Mouse (Mus musculus): ENCODE results near the gene Pax8.

Pax8 gene

DNA sequence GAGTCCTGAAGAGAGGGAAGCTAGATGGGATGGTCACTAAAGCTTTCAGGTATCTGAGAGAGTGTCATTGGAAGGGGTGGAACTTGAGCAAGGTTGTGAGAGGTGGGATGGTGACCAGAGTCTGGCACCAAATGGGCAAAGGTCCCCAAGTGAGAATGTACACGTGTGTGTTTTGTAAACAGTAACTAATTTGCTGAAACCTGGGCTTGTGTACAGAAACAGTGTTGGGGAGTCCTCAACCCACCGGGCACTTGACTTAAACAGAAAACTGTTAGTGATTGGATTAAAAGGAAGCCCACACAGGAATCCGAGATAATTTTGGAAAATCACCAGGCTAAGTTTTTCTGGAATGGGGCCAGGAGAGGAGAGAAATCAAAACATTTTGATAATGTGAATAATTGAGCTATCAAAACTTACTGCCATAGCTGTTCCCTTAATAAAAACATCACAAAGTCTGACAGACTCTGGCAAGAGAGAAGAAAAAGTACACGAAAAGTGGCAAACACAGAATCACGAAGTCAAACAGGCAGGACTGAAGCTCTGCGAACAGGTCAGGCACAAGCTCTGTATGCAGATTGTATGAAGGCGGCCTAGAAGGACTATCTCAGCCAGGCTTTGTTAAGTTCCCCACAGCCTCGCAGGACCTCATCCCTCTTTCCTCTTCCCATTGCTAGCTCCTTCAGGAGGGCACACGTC lies 15.1 kb downstream of the Pax8 start:
- DNase-seq: peak; percentile 56

DNA sequence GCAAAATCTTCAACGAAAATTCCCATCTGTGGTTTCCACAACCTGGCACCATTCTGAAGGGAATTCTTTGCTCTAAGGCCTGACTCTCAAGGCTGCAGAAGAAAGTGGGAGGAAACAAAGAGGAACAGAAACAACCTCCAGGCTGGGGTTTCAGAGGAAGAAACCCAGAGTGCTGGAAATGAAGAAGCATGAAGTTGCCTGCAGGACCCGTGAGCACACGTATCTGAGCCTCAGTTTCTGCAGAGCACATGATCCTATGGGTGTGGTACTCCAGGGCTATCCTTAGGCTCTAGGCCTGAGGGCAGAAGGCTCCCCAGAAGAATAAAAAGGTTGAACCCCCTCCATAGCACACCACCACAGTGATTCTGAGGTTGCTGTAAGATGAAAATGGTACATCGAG lies 18.6 kb downstream of the Pax8 start:
- DNase-seq: peak; percentile 61

DNA sequence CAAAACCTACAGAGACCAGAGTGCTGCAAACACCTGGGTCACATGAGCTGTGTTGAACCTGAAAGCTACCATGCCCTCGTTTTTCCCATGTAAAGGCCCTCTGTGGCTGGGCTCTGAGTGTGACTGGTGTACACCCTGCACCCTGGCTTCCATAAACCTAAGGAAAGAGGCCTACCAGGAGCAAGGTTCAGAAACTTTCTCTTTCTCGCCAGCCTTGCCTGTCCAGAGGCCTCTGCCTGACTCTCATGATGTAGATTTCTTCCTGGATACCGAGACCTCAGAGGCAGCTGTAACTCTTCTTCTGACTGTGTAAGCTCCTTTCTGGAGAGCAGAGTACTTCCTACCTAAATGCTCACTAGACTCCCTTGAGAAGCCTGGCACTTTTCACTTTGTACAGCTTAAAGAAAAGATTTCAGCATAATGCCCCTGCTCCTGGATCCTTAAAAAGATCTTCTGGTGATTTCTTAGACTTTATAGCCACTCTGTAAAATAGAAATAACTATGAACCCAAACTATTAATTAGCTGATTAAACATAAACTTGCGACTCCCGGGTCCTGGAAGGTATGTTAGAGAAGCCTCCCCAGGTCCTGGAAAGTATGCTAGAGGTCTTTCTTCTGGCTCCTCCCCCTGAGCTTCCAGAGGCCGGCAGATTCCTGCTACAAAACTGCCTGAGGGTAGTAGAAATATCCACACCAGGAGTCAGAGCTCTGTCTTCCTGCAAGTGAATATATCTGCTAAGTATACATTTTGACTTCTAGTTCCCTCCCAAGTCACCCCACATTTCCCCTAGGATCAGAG lies 20.1 kb downstream of the Pax8 start:
- no peak for DNase-seq

DNA sequence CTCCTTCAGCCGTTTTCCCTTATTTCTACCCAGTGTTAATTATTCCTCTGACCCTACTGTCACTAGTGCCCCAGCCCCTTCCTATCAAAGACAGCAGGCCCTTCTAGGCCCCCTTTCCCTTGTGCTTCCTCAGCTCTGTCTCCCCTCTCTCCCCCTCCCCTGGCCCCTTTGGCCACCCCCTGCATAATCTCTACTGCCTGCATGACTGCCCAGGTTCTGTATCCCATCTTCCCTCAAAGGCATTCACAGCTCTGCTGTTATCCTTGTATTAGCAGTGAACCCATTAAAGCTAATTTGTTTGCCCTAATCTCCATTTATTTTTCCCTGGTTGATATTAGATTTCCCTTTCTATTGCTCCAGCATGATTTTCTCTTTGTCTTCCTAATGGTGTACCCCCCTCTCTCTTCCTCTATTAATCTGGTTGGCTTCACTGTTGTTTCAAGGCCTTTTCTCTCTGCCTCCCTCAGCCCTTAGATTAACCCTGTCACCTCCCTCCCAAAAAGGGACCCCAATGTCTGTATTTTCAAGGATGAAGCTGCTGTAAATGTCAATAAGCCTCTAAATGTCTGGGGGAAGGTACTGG lies 20.9 kb downstream of the Pax8 start:
- no peak for DNase-seq

DNA sequence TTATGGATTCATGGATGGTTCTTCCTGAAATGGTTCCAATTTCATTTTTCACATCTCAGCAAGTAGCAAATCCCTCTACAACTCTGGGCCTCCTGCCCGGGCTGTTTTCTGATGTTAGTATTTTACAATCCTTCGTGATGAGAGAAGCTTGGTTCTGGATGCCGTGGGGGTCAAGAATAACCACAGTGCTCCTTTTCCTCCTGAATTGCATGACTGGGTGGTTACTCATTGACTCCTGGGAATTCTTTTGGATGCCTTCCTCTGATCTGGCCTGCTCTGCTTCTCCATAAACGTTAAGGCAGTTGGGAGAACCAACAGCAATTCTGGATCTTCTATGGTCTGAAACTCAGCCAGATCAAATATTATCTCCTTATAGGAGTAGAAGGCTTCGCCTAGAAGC lies 22.2 kb downstream of the Pax8 start:
- DNase-seq: peak; percentile 94

DNA sequence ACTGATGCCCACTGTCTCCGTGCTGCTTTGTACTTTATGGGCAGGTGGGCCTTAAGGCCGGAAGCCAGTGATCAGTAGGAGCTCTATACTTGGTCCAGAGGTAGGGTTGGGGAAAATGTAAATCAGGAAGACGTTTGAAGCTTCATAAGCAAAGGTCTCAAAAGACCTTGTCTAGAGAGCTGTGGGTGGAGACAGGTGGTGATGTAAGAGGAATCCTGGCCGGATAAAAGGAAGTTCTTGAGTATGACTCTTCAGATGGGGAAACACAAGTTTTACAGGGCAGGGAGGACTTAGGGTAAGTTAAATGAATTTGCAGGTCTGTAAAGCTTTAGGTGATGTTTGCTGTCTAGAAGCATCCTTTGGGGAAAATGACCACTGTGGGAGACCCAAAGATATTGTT lies 26.3 kb downstream of the Pax8 start:
- DNase-seq: no peak

DNA sequence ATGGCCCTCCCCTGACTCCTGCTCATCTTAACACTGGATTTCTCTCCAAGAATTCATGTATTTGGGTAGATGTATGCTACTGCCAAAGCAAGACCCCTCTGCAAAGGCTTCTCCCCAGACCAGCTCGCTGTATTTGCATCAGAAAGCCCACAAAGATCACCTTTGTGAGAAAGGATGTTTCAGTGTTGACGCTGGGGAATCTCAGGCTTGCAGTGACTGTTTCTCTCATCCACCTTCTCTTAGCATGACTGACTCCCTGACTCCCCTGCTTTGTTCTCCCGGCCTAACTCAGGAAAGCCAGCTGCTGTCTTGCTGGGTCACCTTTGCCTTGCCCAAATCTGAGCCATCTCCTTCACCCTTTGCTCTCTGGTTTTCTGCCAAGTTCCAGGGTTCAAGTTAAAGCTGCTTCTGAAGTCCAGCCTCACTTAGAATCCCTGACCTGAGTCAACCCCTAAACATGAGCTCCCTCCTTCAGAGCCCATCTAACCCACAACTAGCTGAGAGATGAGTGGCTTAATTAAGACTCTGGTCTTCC lies 32.1 kb downstream of the Pax8 start:
- peak; percentile 66 for DNase-seq

DNA sequence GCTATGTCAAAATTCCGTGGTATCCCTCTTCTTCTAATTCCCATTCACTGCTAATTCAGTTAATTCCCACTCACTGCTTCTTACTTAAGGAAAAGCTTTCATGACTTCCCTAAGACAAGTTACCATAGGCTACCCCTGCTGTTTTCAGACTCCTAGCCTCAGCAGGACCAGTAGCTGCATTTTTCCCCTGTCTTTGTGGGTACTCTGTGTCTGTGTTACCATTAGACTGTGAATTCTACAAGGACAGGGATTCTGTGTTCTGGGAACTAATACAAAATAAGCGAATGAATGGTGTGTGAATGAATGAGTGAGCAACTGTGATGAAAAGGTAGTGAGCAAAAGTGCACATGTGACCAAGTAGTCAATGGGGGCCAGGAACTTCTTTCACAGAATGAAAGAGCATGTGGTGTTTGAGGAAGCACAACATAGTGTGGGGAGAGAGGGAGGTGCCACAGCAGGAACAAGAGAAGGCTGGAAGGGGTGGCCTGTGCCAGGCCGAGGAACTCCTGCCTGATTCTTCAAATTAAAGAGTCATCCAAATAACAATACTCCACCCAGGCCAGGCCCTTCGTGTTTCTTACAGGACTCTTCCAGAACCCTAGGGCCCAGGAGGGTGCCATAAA lies 33.0 kb downstream of the Pax8 start:
- peak; percentile 36 for DNase-seq

DNA sequence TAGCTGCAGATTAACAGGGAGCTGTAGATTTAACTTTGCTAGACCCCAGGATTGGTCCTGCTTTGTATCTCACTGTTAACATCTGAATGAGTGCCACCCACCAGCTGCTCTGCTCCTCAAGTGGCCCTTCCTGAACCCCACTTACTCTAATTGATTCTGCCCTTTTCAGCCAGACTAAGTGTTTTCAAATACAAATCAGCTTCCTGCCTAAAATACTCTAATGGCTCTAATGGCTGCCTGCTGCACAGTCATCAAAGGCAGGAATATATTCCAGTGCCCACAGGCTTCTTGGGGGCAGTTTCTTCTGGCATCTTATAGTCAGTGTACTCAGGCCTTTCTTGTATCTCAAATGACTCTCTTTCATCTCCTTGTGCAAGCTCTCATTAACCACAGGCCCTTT lies 33.5 kb downstream of the Pax8 start:
- DNase-seq: peak; percentile 73

DNA sequence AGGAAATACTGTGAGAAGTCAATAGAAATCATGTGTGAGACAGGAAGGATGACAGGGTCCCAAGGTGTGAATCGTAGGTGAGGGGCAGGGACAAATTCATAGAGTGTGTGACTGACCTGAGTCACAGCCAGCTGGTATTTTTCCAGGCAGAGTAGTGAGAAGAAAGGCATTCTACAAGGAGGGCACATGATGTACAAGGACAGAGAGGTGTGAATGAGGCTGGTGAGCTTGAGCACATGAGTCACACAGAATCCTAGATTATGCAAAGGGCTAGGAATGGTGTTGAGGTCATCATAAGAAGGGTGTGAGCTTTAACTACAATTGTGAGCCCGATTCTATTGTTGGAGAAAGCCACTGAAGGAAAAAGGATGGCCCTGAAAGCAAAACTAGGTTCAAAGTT lies 35.3 kb downstream of the Pax8 start:
- peak; percentile 79 for DNase-seq

DNA sequence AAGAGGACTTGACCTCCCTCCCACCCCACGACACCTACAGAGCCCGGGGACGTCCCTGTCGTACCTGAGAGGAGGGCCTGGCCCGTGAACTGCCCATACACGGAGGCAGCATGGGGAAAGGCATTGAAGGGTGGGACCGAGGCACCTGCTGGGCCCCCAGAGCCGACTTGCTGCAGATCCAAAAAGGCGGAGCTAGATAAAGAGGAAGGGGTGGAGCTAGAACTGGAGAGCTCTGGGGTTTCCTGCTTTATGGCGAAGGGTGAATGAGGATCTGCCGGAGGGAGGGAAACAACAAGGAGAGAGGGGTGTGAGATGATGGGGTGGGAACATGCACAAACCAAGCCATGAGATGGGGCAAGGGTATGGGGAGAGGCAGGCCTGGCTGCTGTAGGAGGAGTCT lies 39.7 kb downstream of the Pax8 start:
- peak; percentile 84 for DNase-seq

DNA sequence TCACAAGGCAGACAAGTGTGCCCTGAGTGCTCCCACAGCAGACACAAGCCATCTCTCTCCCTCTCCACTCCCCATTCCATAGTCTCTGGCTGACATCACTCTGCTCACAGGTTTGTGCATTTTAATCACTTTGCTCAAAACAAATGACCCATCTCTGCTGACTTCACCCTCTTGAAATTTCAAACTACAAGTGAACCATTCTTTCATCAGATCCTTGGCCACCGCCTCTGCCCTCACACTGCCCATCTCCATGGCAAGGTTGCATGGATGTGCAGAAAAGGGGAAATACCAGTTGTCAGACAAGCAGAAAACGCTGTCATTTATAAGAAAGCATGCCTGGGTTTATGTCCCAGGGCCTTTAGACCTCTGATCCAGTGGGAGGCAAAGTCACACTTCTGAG lies 40.7 kb downstream of the Pax8 start:
- DNase-seq: peak; percentile 59

DNA sequence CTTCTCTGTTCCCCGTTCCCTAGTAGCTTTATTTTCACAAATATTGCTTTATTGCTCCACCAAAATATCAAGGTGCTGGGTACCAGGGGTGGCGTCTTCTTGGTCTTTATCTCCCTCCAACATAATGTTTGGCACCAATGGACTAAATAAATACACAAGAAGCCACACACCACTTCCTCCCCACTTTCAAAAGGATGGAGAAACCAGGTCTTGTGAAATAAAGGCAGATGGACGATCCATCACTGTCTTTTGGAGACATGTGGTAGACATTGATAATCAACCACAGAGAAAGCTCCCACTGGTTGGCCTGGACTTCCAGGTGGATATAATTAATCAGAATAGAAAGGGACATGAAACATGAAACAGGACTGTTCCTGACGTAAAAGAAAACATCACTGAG lies 45.6 kb downstream of the Pax8 start:
- DNase-seq: no peak

DNA sequence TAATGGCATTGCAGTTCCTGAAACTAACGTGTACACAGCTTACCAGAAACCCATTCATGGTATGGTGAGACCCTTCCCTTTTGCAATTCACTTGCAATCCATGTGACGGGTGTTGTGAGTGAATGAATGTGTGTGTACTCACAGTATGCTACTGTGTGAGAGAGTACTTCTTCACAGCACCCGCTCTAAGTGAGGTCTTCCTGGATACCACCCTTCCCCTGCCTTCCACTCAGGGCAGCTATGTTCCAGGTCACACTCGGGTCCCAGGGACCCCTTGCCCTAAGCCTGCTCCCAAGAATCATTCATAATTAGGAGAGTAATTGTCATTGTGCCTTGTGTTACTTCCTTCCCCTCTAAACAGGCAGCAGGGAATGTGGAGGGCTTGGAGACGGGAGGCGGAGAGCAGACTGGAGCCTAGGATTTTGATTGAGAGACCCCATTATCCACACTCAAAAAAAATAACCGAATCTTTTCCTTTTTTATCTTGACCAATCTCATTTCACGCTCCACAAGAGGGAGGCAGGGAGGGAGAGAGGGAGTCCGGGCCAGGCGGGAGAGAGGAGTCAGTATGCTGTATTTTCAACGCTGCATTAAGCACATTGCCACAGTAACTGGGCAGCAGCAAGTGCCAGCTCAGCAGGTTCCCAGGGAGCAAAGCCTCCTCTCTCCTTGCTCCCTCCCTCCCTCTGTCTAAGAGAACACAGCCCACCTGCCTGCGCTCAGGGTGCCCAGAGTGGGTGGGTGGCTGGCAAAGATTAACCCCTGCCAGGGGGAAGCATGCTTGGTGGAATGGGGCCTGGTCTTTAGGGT lies 47.3 kb downstream of the Pax8 start:
- peak; percentile 75 for DNase-seq

DNA sequence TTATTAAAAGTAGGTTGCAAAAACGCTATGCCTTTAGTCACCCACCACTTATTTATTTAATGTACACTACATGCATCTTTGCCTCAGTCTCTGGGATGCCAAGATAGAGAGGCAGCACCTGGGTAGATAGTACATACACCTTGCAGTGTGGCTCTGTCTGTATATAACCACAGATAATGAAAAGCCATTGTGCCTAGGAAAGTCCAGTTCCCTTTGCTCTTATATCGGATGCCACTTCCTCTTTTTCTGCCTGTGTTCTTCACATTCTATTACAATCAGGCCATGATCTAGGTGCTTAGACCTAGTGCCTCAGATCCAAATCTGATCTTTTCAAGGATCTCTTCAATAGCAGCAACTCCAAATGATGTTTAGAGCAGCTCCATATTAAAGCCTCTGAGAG lies 49.8 kb downstream of the Pax8 start:
- DNase-seq: peak; percentile 13

DNA sequence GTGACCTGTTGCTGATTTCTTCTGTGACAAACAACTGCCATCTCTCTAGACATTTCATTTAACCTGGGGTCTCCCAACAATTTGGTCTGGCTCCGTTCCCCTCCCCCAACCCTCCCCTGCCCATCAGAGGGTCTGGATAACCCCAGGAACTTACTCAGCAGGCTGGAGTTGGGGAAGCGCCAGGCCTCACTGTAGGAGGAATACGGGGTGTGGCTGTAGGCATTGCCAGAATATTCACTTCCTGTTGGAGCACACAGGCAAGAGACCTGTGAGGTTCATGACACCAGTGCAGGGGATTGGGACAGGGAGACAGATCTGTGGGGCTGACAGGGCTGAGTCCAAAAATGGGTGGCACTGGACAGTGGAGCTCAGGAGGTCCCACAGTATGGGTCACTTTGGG lies 52.6 kb downstream of the Pax8 start:
- DNase-seq: no peak

DNA sequence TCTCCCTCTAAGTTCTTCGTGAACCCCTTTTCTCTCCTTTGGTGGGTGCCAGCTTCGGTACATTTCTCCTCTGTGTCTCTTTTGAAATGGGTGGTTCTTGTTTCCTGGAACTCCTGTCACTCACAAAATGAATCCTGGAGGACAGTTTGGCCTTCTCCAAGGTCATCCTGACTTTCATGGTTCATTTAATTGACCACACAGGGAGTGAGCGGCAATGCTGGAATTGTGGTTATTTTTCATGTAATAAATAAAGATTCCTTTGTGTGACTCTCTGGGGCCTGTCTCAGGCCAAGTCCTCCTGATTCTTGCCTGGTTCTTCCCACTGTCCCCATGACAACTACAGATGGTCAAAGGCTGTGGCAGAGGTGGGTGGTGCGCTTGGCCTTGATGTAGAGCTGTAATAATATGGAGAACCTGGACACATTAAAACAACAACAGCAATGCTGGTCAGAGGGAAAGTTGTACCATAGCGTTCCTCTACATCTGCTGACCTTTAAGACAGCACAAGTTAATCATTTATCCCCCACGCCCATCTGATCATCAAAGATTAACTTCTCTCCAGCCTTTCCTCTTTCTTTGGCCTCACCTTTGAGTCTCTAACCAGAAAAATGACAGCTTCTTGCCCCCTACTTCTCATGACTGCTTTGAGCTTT lies 54.1 kb downstream of the Pax8 start:
- no peak for DNase-seq

DNA sequence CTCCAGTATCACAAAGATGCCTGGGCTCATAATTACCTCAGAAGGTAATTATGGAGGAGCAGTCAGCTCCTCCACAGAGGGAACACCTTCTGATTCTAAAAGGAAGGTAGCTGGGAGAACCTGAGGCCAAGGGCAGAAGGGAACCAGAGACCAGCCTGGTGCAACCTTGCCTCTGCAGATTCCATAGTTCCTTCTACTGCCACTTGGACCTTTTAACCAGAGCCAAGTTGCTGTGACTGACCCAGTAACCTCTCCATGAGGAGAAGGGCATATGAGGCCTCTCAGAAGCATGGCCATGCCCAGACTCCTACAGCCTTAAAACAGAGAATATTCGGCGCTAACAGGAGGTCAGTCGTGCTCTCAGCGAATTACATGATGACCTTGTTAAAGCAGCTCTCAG lies 57.8 kb downstream of the Pax8 start:
- DNase-seq: peak; percentile 61

DNA sequence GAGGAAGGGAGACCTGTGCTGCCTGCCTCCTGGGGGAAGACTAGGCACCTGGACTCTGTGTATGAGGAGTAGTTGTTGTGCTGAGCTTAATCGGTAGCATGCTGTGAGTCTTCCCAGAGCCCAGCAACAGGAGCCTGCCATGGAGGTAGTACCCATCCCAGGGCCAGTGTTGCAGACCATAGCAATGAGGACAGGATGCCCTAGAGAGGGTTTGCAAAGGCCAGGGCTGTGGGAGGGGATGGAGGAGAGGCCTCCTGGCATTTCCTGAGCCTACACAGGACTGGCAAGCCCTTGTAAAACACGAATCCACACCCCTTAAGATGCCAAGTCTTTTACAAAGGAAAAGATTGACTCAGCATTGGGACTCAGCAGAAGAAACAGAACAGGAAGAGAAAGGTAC lies 58.3 kb downstream of the Pax8 start:
- DNase-seq: peak; percentile 62

DNA sequence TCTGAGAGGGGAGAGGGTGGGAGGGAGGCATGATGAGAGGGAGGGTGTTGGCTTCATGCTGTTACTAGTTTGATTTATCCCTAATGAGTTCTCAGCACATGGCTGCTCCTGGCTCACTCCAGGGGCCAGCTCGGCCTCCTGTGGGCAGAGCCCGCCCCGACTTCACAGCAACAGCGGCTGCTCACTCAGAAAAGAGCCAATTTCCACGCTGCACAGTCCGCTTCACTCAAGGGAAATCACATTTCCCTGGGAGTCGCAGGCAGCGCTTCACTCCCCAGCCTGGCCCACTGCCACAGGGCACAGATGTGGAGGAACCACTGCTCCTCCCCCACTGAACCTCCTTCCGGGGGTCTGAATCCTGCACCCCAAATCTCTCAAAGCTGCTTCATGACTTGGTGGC lies 58.7 kb downstream of the Pax8 start:
- no peak for DNase-seq

DNA sequence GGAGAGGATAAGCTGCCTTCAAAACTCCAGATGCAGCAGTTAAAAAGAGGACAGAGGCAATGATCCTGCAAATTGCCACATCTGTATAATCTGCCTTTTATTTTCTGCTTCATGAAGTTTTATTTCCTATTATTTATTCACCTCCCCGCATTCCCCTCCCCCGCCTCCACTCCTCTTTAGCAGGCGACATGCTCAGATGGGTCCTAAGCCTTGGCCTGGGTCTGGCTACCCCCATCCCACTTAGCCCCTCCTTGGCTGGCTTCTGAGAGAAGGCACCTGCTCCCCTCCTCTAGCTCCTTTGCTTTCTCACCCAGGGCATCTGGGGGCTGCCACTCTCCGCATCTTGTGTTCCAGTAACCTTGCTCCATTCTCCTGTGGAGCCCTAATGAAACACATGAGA lies 61.7 kb downstream of the Pax8 start:
- no peak for DNase-seq

DNA sequence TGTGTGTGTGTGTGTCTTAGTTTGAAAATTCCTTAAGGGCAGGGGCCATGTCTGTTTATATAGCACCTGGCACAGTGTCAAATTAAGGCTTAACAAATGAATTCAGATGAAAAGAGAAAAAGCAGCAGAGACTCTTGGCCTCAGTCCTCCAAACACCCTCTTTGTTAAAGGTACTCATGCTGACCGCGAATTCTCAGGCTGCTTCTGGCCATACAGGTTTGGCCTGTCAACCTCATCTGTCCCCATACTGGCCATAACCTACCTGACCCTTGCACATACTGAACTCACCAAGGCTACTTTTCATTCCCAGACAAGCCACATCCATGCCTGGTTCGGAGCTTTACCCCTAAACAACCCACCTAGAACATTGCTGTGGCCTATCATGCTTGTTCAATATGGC lies 62.2 kb downstream of the Pax8 start:
- DNase-seq: no peak

Data from heart, adult 11 months (tissue).